In the genomic region with DNA sequence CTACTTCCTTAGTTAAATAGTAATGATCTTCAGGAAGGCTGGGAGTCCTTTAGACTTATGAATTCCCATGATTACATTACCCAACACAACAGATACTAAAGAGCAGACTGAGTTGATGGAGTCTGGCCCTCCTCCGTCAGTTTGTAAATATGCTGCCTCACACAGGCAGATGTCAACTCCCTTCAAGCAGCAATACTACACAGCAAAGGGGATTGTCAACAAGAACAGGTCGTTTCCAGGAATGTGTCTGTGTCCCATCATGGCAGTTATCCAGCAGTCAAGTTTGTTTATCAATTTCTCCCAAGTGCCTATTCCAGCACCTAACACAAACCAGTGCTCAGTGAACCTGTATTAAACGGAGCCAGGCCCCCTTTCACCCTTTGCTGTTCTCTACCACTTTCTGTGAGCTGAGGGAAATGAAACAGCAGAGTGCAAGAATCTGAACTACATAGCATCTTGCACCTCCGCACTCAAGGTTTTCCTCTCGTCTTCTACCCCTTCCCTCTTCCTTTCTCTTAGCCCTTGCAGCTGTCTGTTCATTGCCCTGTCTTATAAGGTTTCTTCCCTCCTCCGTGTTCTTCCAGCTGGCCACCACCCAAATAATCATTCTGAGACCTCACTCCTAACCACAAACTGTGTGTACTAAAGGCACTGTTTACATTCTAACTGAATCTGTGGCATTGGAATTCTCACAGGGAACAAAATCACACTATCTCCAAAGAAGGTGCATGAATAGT, we compare ENCODE assay signal across 25 mouse cellular contexts. TPM values are rescaled to one million over a fixed set of nuclear protein-coding genes. Genes with fewer than 3 reads are reported as not detected.
DNase-seq lines count a peak whose midpoint lies in the region; ATAC-seq and TF ChIP-seq lines count a peak whose summit lies in the region.
"Had no signal": no experiment of that assay in that cellular context is flagged by ENCODE, and none has a peak within 500 bp of the region (broad histone marks: within the 10 kb centered on the region; RNA-seq: fewer than 3 reads in every experiment).

No protein-coding gene starts in this region.

- no peak for TF ChIP-seq EP300 in liver, postnatal 0 days (IDR thresholded peaks at IDR 0.05; ENCODE audit: low read depth)

- H3K4me1 ChIP-seq in heart, embryonic 15.5 days (replicated peaks): no peaks in the 10 kb centered on the region
- H3K4me1 ChIP-seq in liver, postnatal 0 days (ENCODE audit: insufficient read depth): no peaks in the 10 kb centered on the region
- H3K4me1 ChIP-seq in liver, embryonic 11.5 days (replicated peaks; ENCODE audit: control insufficient read depth, insufficient read depth, low read length): no peaks in the 10 kb centered on the region
- H3K4me1 ChIP-seq: hindbrain, embryonic 10.5 days; limb, embryonic 12.5 days; liver, embryonic 13.5 days had no signal

- WGBS in heart, embryonic 15.5 days: 38% methylated on average over 6 of the region's 6 CpGs
- 48% methylated on average over 6 of the region's 6 CpGs for WGBS in liver, postnatal 0 days (ENCODE audit: insufficient replicate concordance)
- 55% methylated on average over 6 of the region's 6 CpGs for WGBS in liver, embryonic 11.5 days

- no peak overlapping the region for H3K4me3 ChIP-seq in heart, embryonic 15.5 days
- H3K4me3 ChIP-seq in liver, postnatal 0 days (ENCODE audit: low read depth, low read length): no peak overlapping the region
- H3K4me3 ChIP-seq in liver, embryonic 11.5 days (ENCODE audit: low read depth, low read length): no peak overlapping the region
- H3K4me3 ChIP-seq: hindbrain, embryonic 10.5 days; limb, embryonic 12.5 days; liver, embryonic 13.5 days had no signal

- peak overlapping the region; percentile 40; the same call in 1 of the 2 replicates for H3K27ac ChIP-seq in heart, embryonic 15.5 days
- H3K27ac ChIP-seq in liver, postnatal 0 days (ENCODE audit: low read depth): no peak overlapping the region
- no peak overlapping the region for H3K27ac ChIP-seq in liver, embryonic 11.5 days (ENCODE audit: low read depth, low read length)
- H3K27ac ChIP-seq: hindbrain, embryonic 10.5 days; limb, embryonic 12.5 days; liver, embryonic 13.5 days; stomach, postnatal 0 days had no signal

- H3K4me2 ChIP-seq in heart, embryonic 15.5 days: peak overlapping the region; percentile 25; the same call in 1 of the 2 replicates
- no peak overlapping the region for H3K4me2 ChIP-seq in liver, postnatal 0 days (ENCODE audit: low read depth, low read length)
- H3K4me2 ChIP-seq in liver, embryonic 11.5 days: no peak overlapping the region
- H3K4me2 ChIP-seq: limb, embryonic 12.5 days; liver, embryonic 13.5 days; midbrain, embryonic 11.5 days had no signal

- DNase-seq in heart, adult 8-10 months (ENCODE audit: low spot score): no peak
- DNase-seq in liver, postnatal 0 days: no peak
- no peak for DNase-seq in liver, embryonic 11.5 days (ENCODE audit: low spot score)
- DNase-seq in ovary, adult 18-20 months (ENCODE audit: low spot score): peak; percentile 11
- no peak for DNase-seq in ovary, postnatal 14 days (ENCODE audit: low spot score)
- peak; percentile 37 for DNase-seq in yolk sac, embryonic 10.5 days (ENCODE audit: low spot score)
- DNase-seq: adrenal gland, postnatal 10 days; cerebellum, adult 8-10 months; forebrain, postnatal 0 days; gastrocnemius, postnatal 36 days; kidney, adult 18-20 months; kidney, postnatal 4 days; liver, embryonic 13.5 days; right cerebral cortex, postnatal 14 days; thymus, adult 2 months; thymus, postnatal 4 days had no signal

- no peak for TF ChIP-seq CTCF in liver, postnatal 0 days (IDR thresholded peaks at IDR 0.05; ENCODE audit: low read depth)

- no peaks in the 10 kb centered on the region for H3K27me3 ChIP-seq in heart, embryonic 15.5 days
- H3K27me3 ChIP-seq in liver, postnatal 0 days (ENCODE audit: insufficient read depth, low read length): no peaks in the 10 kb centered on the region
- H3K27me3 ChIP-seq in liver, embryonic 11.5 days (replicated peaks; ENCODE audit: control insufficient read depth, insufficient read depth, low read length): no peaks in the 10 kb centered on the region
- H3K27me3 ChIP-seq: limb, embryonic 12.5 days; liver, embryonic 13.5 days had no signal

- H3K36me3 ChIP-seq in heart, embryonic 15.5 days: no peaks in the 10 kb centered on the region
- H3K36me3 ChIP-seq in liver, postnatal 0 days (replicated peaks; ENCODE audit: insufficient read depth, low read length): no peaks in the 10 kb centered on the region
- H3K36me3 ChIP-seq in liver, embryonic 11.5 days (ENCODE audit: control insufficient read depth, insufficient read depth, low read length): no peaks in the 10 kb centered on the region
- H3K36me3 ChIP-seq: hindbrain, embryonic 10.5 days; liver, embryonic 13.5 days had no signal

- H3K9me3 ChIP-seq in heart, embryonic 15.5 days (replicated peaks): no peaks in the 10 kb centered on the region
- H3K9me3 ChIP-seq in liver, postnatal 0 days (ENCODE audit: low read length): no peaks in the 10 kb centered on the region
- H3K9me3 ChIP-seq in liver, embryonic 11.5 days (ENCODE audit: control insufficient read depth, low read length): no peaks in the 10 kb centered on the region
- H3K9me3 ChIP-seq: hindbrain, embryonic 10.5 days; limb, embryonic 12.5 days; liver, embryonic 13.5 days had no signal

- no peak for ATAC-seq in heart, embryonic 15.5 days (replicated peaks; ENCODE audit: insufficient number of reproducible peaks, insufficient read depth, low FRiP score, low read depth)
- ATAC-seq in liver, postnatal 0 days: 0 out of 2 replicates have a peak, but pooled peaks have one; percentile 36
- no peak for ATAC-seq in liver, embryonic 11.5 days (replicated peaks; ENCODE audit: low FRiP score)
- ATAC-seq: activated CD4-positive, CD25-positive, alpha-beta regulatory T cell, adult 4 months; forebrain, postnatal 0 days; hindbrain, embryonic 16.5 days had no signal

- no peak overlapping the region for H3K9ac ChIP-seq in heart, embryonic 15.5 days
- no peak overlapping the region for H3K9ac ChIP-seq in liver, postnatal 0 days (replicated peaks)
- no peak overlapping the region for H3K9ac ChIP-seq in liver, embryonic 11.5 days (ENCODE audit: low read depth, low read length)
- H3K9ac ChIP-seq: forebrain, postnatal 0 days; limb, embryonic 12.5 days; liver, embryonic 13.5 days had no signal

RNA-seq across cellular contexts. Expression of gene Smarca1, which starts 57.5 kb away (rescaled TPM):
- polyA plus RNA-seq in heart, embryonic 15.5 days (2015; fragmentation: Nextera tagmentation; extraction: Ambion mirVana): 21.3 and 21.6 TPM in 2 replicates
- total RNA-seq in heart, adult 8-10 months (2022): 1 to 10 TPM in 3 of 4 experiments, under 1 TPM in 1; 0.68 to 1.6 (median 1.2) TPM
- 0.75 and 1.3 TPM in 2 replicates for polyA plus RNA-seq in liver, postnatal 0 days (2015; fragmentation: Nextera tagmentation; extraction: Ambion mirVana)
- polyA plus RNA-seq in liver, embryonic 11.5 days (2014; fragmentation: Nextera tagmentation; extraction: Ambion mirVana): 14.9 and 17.0 TPM in 2 replicates
- total RNA-seq: megakaryocyte progenitor cell, adult 5-6 weeks; MEL had no signal
- polyA plus RNA-seq: activated CD4-positive, CD25-positive, alpha-beta regulatory T cell, adult 4 months had no signal

Comparison
In these comparisons a context has a peak if more than half of its experiments do, and no peak if none do; other contexts are left out.
1. DNase-seq: peak in ovary, adult 18-20 months (single experiment) and yolk sac, embryonic 10.5 days (single experiment); none in heart, adult 8-10 months (single experiment), liver, postnatal 0 days (single experiment), liver, embryonic 11.5 days (single experiment) and ovary, postnatal 14 days (single experiment).